Mouse (Mus musculus): ENCODE results near the gene Myl3.

GRCm38 (mm10) chr9:110742295-110742950, 762 bp downstream of the Myl3 start:
- TF ChIP-seq POLR2A (IDR thresholded peaks at IDR 0.05; ENCODE audit: borderline replicate concordance, low read depth, low read length): no peak
- TF ChIP-seq CTCF (IDR thresholded peaks at IDR 0.05; ENCODE audit: low read depth, low read length): no peak
